Mouse (Mus musculus) MEL (cell line): ENCODE measurements around the gene Psme2. TPM values are rescaled to one million over a fixed set of nuclear protein-coding genes. Genes with fewer than 3 reads are reported as not detected.

Source experiments
- DNase-seq: peaks from one replicate; pipeline ENCODE4 v3.0.0; 2011; ENCODE audit warnings: low read depth, low spot score
- H3K27ac ChIP-seq: 2 replicates; pipeline ENCODE4 v1.5.1; 2012; ENCODE audit warnings: low read depth, mild to moderate bottlenecking, control low read depth, low read length, moderate library complexity; ENCODE audit not compliant: control insufficient read depth
- H3K27me3 ChIP-seq, 2 experiments: fragments of 150-350 bp in 1 of 2; sonication (generic) in 1 of 2; 2 replicates each; pipeline ENCODE4 v1.6.1; 2012; ENCODE audit warnings: low read length in 2 of 2, mild to moderate bottlenecking in 2 of 2, improper control_type of control experiment in 1 of 2, moderate library complexity in 1 of 2; ENCODE audit not compliant: insufficient read depth in 2 of 2, control insufficient read depth in 1 of 2
- H3K36me3 ChIP-seq, 2 experiments: 2 replicates each; pipeline ENCODE4 v1.6.1; 2012 to 2014; ENCODE audit warnings: low read length in 2 of 2, improper control_type of control experiment in 1 of 2, inconsistent platforms in 1 of 2, mild to moderate bottlenecking in 1 of 2; ENCODE audit not compliant: insufficient read depth in 2 of 2, control insufficient read depth in 1 of 2
- H3K4me1 ChIP-seq, 2 experiments: fragments of 150-350 bp in 1 of 2; sonication (generic) in 1 of 2; 2 replicates each; pipeline ENCODE4 v1.6.1; 2012; ENCODE audit warnings: low read length in 2 of 2, improper control_type of control experiment in 1 of 2, mild to moderate bottlenecking in 1 of 2; ENCODE audit not compliant: insufficient read depth in 2 of 2, control insufficient read depth in 1 of 2
- H3K4me3 ChIP-seq, 2 experiments: fragments of 150-350 bp in 1 of 2; sonication (generic) in 1 of 2; 2 replicates each; pipeline ENCODE4 v1.5.1; 2012; ENCODE audit warnings: low read depth in 2 of 2, low read length in 2 of 2, mild to moderate bottlenecking in 2 of 2, moderate library complexity in 2 of 2, control low read depth in 1 of 2, improper control_type of control experiment in 1 of 2; ENCODE audit not compliant: control insufficient read depth in 1 of 2, insufficient read depth in 1 of 2
- H3K79me2 ChIP-seq: 2 replicates; pipeline ENCODE4 v1.6.1; 2012; ENCODE audit warnings: mild to moderate bottlenecking, low read length, moderate library complexity; ENCODE audit not compliant: control insufficient read depth, poor library complexity, insufficient read depth
- H3K9ac ChIP-seq: 2 replicates; pipeline ENCODE4 v1.6.1; 2012; ENCODE audit warnings: low read depth, mild to moderate bottlenecking, control low read depth, low read length, moderate library complexity; ENCODE audit not compliant: control insufficient read depth, poor library complexity, severe bottlenecking
- H3K9me3 ChIP-seq: fragments of 150-350 bp; sonication (generic); replicated peaks from 2 replicates; pipeline ENCODE4 v1.6.1; 2012; ENCODE audit warnings: mild to moderate bottlenecking, low read length, improper control_type of control experiment, moderate library complexity; ENCODE audit not compliant: insufficient read depth
- BHLHE40 ChIP-seq: IDR thresholded peaks from 2 replicates; pipeline ENCODE4 v1.6.1; 2012; ENCODE audit warnings: low read depth, mild to moderate bottlenecking, inconsistent platforms, low read length, improper control_type of control experiment, borderline replicate concordance
- CHD2 ChIP-seq: IDR thresholded peaks from 2 replicates; pipeline ENCODE4 v1.6.1; 2011; ENCODE audit warnings: low read length, improper control_type of control experiment
- CTCF ChIP-seq, 3 experiments: IDR thresholded peaks in 2 of 3; conservative IDR thresholded peaks in 1 of 3; 2 replicates each; pipeline ENCODE4 v1.5.1; 2011 to 2012; ENCODE audit warnings: low read length in 3 of 3, low read depth in 2 of 3, mild to moderate bottlenecking in 2 of 3, improper control_type of control experiment in 1 of 3, inconsistent platforms in 1 of 3, mixed read lengths in 1 of 3, moderate library complexity in 1 of 3; ENCODE audit not compliant: control insufficient read depth in 1 of 3, insufficient read depth in 1 of 3, poor library complexity in 1 of 3, severe bottlenecking in 1 of 3
- E2F4 ChIP-seq: IDR thresholded peaks from 2 replicates; pipeline ENCODE4 v1.6.1; 2011; ENCODE audit warnings: low read depth, low read length, improper control_type of control experiment, borderline replicate concordance
- ELF1 ChIP-seq: IDR thresholded peaks from 2 replicates; pipeline ENCODE4 v1.6.1; 2014; ENCODE audit warnings: low read depth, mild to moderate bottlenecking, inconsistent platforms, low read length, improper control_type of control experiment, moderate library complexity
- EP300 ChIP-seq, 2 experiments: IDR thresholded peaks; 2 replicates each; pipeline ENCODE4 v1.6.1; 2011; ENCODE audit warnings: improper control_type of control experiment in 2 of 2, low read length in 2 of 2, low read depth in 1 of 2, mild to moderate bottlenecking in 1 of 2
- GABPA ChIP-seq: IDR thresholded peaks from 2 replicates; pipeline ENCODE4 v1.6.1; 2012; ENCODE audit warnings: low read depth, mild to moderate bottlenecking, inconsistent platforms, low read length, improper control_type of control experiment, moderate library complexity
- HCFC1 ChIP-seq: IDR thresholded peaks from 2 replicates; pipeline ENCODE4 v1.6.1; 2012; ENCODE audit warnings: low read depth, mild to moderate bottlenecking, inconsistent platforms, low read length, improper control_type of control experiment, moderate library complexity
- JUND ChIP-seq: IDR thresholded peaks from 2 replicates; pipeline ENCODE4 v1.6.1; 2011; ENCODE audit warnings: low read depth, mild to moderate bottlenecking, improper control_type of control experiment, low read length
- MAX ChIP-seq: IDR thresholded peaks from 2 replicates; pipeline ENCODE4 v1.6.1; 2011; ENCODE audit warnings: low read length, improper control_type of control experiment
- MAZ ChIP-seq: IDR thresholded peaks from 2 replicates; pipeline ENCODE4 v1.6.1; 2012; ENCODE audit warnings: low read depth, mild to moderate bottlenecking, inconsistent platforms, low read length, improper control_type of control experiment
- MXI1 ChIP-seq: IDR thresholded peaks from 2 replicates; pipeline ENCODE4 v1.6.1; 2011; ENCODE audit warnings: mild to moderate bottlenecking, low read depth, low read length, improper control_type of control experiment
- MYC ChIP-seq: IDR thresholded peaks from 2 replicates; pipeline ENCODE4 v1.6.1; 2011; ENCODE audit warnings: low read depth, mild to moderate bottlenecking, low read length, improper control_type of control experiment, moderate library complexity
- NELFE ChIP-seq: IDR thresholded peaks from 2 replicates; pipeline ENCODE4 v1.6.1; 2011; ENCODE audit warnings: low read depth, low read length, improper control_type of control experiment
- POLR2A ChIP-seq, 2 experiments: IDR thresholded peaks; 2 replicates each; pipeline ENCODE4 v1.6.1; 2011 to 2012; ENCODE audit warnings: low read length in 2 of 2, mild to moderate bottlenecking in 2 of 2, control low read depth in 1 of 2, improper control_type of control experiment in 1 of 2, low read depth in 1 of 2, moderate library complexity in 1 of 2; ENCODE audit not compliant: control insufficient read depth in 1 of 2, insufficient read depth in 1 of 2, poor library complexity in 1 of 2
- RAD21 ChIP-seq: IDR thresholded peaks from 2 replicates; pipeline ENCODE4 v1.6.1; 2011; ENCODE audit warnings: mild to moderate bottlenecking, low read depth, low read length, improper control_type of control experiment
- SIN3A ChIP-seq: IDR thresholded peaks from 2 replicates; pipeline ENCODE4 v1.6.1; 2012; ENCODE audit warnings: low read length, improper control_type of control experiment, inconsistent platforms
- SMC3 ChIP-seq: IDR thresholded peaks from 2 replicates; pipeline ENCODE4 v1.6.1; 2011; ENCODE audit warnings: low read depth, low read length, improper control_type of control experiment
- TAL1 ChIP-seq: IDR thresholded peaks from 2 replicates; pipeline ENCODE4 v1.6.1; 2012; ENCODE audit warnings: mild to moderate bottlenecking, inconsistent platforms, low read length, moderate library complexity, mixed read lengths
- TCF12 ChIP-seq: IDR thresholded peaks from 2 replicates; pipeline ENCODE4 v1.6.1; 2014; ENCODE audit warnings: low read depth, mild to moderate bottlenecking, inconsistent platforms, low read length, improper control_type of control experiment, moderate library complexity
- USF1 ChIP-seq: IDR thresholded peaks from 2 replicates; pipeline ENCODE4 v1.6.1; 2014; ENCODE audit warnings: low read depth, mild to moderate bottlenecking, inconsistent platforms, low read length, improper control_type of control experiment, moderate library complexity
- ZC3H11A ChIP-seq: IDR thresholded peaks from 2 replicates; pipeline ENCODE4 v1.6.1; 2012; ENCODE audit warnings: low read depth, mild to moderate bottlenecking, inconsistent platforms, low read length, improper control_type of control experiment
- polyA plus RNA-seq, 2 experiments: library from polyadenylated mRNA; stranded (reverse) in 1 of 2; unstranded in 1 of 2; fragments of >175 nt in 1 of 2; fragments of >200 nt in 1 of 2; gene quantifications; 2 replicates each; pipeline versions ENCODE4 v1.2.1 to v1.2.4; 2012; ENCODE audit warnings: low replicate concordance in 2 of 2, low read depth in 1 of 2; ENCODE audit not compliant: insufficient read length in 2 of 2, insufficient read depth in 1 of 2, missing spikeins in 1 of 2
- total RNA-seq: library from RNA; depleted of rRNA; stranded (reverse); fragments of 300-350 nt; gene quantifications from 2 replicates; pipeline ENCODE4 v1.2.3, GENCODE M21; 2012

Gene Psme2
- total and polyA plus RNA-seq, 3 experiments: 143 to 231 TPM; not detected in 1

- DNase-seq: no peak
- no peak for TF ChIP-seq MXI1
- no peak for TF ChIP-seq MYC
- no peak for TF ChIP-seq ELF1
- no peak for TF ChIP-seq JUND
- TF ChIP-seq USF1: no peak
- no peak for TF ChIP-seq MAZ
- TF ChIP-seq EP300 (IDR thresholded peaks at IDR 0.05; ENCODE audit: low read depth in 1 of 2, low read length in 2 of 2): no peak
- TF ChIP-seq MAX: no peak
- TF ChIP-seq POLR2A (IDR thresholded peaks at IDR 0.05; ENCODE audit: control insufficient read depth in 1 of 2, insufficient read depth in 1 of 2, low read depth in 1 of 2, low read length in 2 of 2, poor library complexity in 1 of 2): no peak
- no peak for TF ChIP-seq NELFE
- TF ChIP-seq SIN3A: no peak
- TF ChIP-seq, all 39 proteins: peak for 0
- Histone ChIP-seq H3K4me3 (no peak overlapping the region), H3K9ac (no peak overlapping the region), H3K36me3 (peaks cover 16 to 32% of the 10 kb centered on the region in 2 experiments), H3K4me1 (peaks cover 8 to 16% of the 10 kb centered on the region in 2 experiments), H3K27ac (no peak overlapping the region), H3K79me2 (peaks cover 15% of the 10 kb centered on the region), H3K27me3 (no peaks in the 10 kb centered on the region), H3K9me3 (no peaks in the 10 kb centered on the region)
These were observed 46.6 kb downstream of the Psme2 start for GRCm38 (mm10) chr14:55544334-55544733.

GRCm38 (mm10) chr14:55542268-55542667 is 48.6 kb downstream of the Psme2 start:
- peaks cover 17 to 20% of the 10 kb centered on the region in 2 experiments for H3K36me3 ChIP-seq
- DNase-seq: no peak
- peaks cover 15% of the 10 kb centered on the region for H3K79me2 ChIP-seq
- no peak for TF ChIP-seq GABPA
- TF ChIP-seq RAD21: no peak
- TF ChIP-seq MAX: no peak
- no peak for TF ChIP-seq ZC3H11A
- no peak for TF ChIP-seq HCFC1
- no peak for TF ChIP-seq CHD2
- TF ChIP-seq SIN3A: no peak
- TF ChIP-seq BHLHE40: no peak
- TF ChIP-seq TCF12: no peak
- no peak for TF ChIP-seq TAL1
- no peak for TF ChIP-seq E2F4
- no peak for TF ChIP-seq EP300 (IDR thresholded peaks at IDR 0.05; ENCODE audit: low read depth in 1 of 2, low read length in 2 of 2)
- no peak for TF ChIP-seq SMC3
- TF ChIP-seq CTCF (IDR thresholded peaks at IDR 0.05 in 2 of 3, conservative IDR thresholded peaks at IDR 0.05 in 1 of 3; ENCODE audit: control insufficient read depth in 1 of 3, insufficient read depth in 1 of 3, low read depth in 2 of 3, low read length in 3 of 3, poor library complexity in 1 of 3, severe bottlenecking in 1 of 3): no peak
- no peak overlapping the region for H3K27ac ChIP-seq
- no peaks in the 10 kb centered on the region for H3K9me3 ChIP-seq
- no peaks in the 10 kb centered on the region for H3K27me3 ChIP-seq
- H3K4me1 ChIP-seq: peaks cover 8 to 17% of the 10 kb centered on the region in 2 experiments
- H3K4me3 ChIP-seq: no peak overlapping the region
- H3K9ac ChIP-seq: no peak overlapping the region
